Mouse (Mus musculus) MEL (cell line): ENCODE measurements around the gene Pla2g4b.

Source experiments
- CTCF ChIP-seq, 3 experiments: IDR thresholded peaks in 2 of 3; conservative IDR thresholded peaks in 1 of 3; 2 replicates each; pipeline ENCODE4 v1.5.1; 2011 to 2012; ENCODE audit warnings: low read length in 3 of 3, low read depth in 2 of 3, mild to moderate bottlenecking in 2 of 3, improper control_type of control experiment in 1 of 3, inconsistent platforms in 1 of 3, mixed read lengths in 1 of 3, moderate library complexity in 1 of 3; ENCODE audit not compliant: control insufficient read depth in 1 of 3, insufficient read depth in 1 of 3, poor library complexity in 1 of 3, severe bottlenecking in 1 of 3
- E2F4 ChIP-seq: IDR thresholded peaks from 2 replicates; pipeline ENCODE4 v1.6.1; 2011; ENCODE audit warnings: low read depth, low read length, improper control_type of control experiment, borderline replicate concordance
- EP300 ChIP-seq, 2 experiments: IDR thresholded peaks; 2 replicates each; pipeline ENCODE4 v1.6.1; 2011; ENCODE audit warnings: improper control_type of control experiment in 2 of 2, low read length in 2 of 2, low read depth in 1 of 2, mild to moderate bottlenecking in 1 of 2
- POLR2A ChIP-seq, 2 experiments: IDR thresholded peaks; 2 replicates each; pipeline ENCODE4 v1.6.1; 2011 to 2012; ENCODE audit warnings: low read length in 2 of 2, mild to moderate bottlenecking in 2 of 2, control low read depth in 1 of 2, improper control_type of control experiment in 1 of 2, low read depth in 1 of 2, moderate library complexity in 1 of 2; ENCODE audit not compliant: control insufficient read depth in 1 of 2, insufficient read depth in 1 of 2, poor library complexity in 1 of 2

- TF ChIP-seq POLR2A (IDR thresholded peaks at IDR 0.05; ENCODE audit: control insufficient read depth in 1 of 2, insufficient read depth in 1 of 2, low read depth in 1 of 2, low read length in 2 of 2, poor library complexity in 1 of 2) = no peak
- TF ChIP-seq E2F4 = no peak
- TF ChIP-seq EP300 (IDR thresholded peaks at IDR 0.05; ENCODE audit: low read depth in 1 of 2, low read length in 2 of 2) = no peak
- no peak for TF ChIP-seq CTCF (IDR thresholded peaks at IDR 0.05 in 2 of 3, conservative IDR thresholded peaks at IDR 0.05 in 1 of 3; ENCODE audit: control insufficient read depth in 1 of 3, insufficient read depth in 1 of 3, low read depth in 2 of 3, low read length in 3 of 3, poor library complexity in 1 of 3, severe bottlenecking in 1 of 3)
Observed at GRCm38 (mm10) chr2:120051405-120051804, 18.2 kb downstream of the Pla2g4b start.
